Mouse (Mus musculus) limb, embryonic 13.5 days (tissue): ENCODE results near the gene Prim2. TPM values are rescaled to one million over a fixed set of nuclear protein-coding genes. Genes with fewer than 3 reads are reported as not detected.

Experiments
- ATAC-seq: fragments of 200-750 bp; cut with Nextera tagmentation; 2 replicates; pipeline ENCODE4 v1.8.0; 2017; ENCODE audit warnings: low read depth, moderate number of reproducible peaks, moderate TSS enrichment; ENCODE audit not compliant: low FRiP score
- H3K27ac ChIP-seq: fragments of 300-500 bp; sonication (generic); 2 replicates; pipeline ENCODE4 v1.5.1; 2015; ENCODE audit warnings: inconsistent platforms, mild to moderate bottlenecking, moderate library complexity
- H3K27me3 ChIP-seq: fragments of 300-500 bp; sonication (generic); 2 replicates; pipeline ENCODE4 v1.6.1; 2015; ENCODE audit warnings: mild to moderate bottlenecking, inconsistent platforms
- H3K36me3 ChIP-seq: fragments of 300-500 bp; sonication (generic); 2 replicates; pipeline ENCODE4 v1.6.1; 2015; ENCODE audit warnings: inconsistent platforms, mild to moderate bottlenecking, moderate library complexity
- H3K4me1 ChIP-seq: fragments of 300-500 bp; sonication (generic); 2 replicates; pipeline ENCODE4 v1.6.1; 2015; ENCODE audit warnings: inconsistent platforms
- H3K4me2 ChIP-seq: fragments of 300-500 bp; sonication (generic); replicated peaks from 2 replicates; pipeline ENCODE4 v1.6.1; 2015; ENCODE audit warnings: inconsistent platforms, mild to moderate bottlenecking, moderate library complexity
- H3K4me3 ChIP-seq: fragments of 300-500 bp; sonication (generic); 2 replicates; pipeline ENCODE4 v1.5.1; 2015; ENCODE audit warnings: moderate library complexity, mild to moderate bottlenecking, inconsistent platforms
- H3K9ac ChIP-seq: fragments of 300-500 bp; sonication (generic); 2 replicates; pipeline ENCODE4 v1.6.1; 2015; ENCODE audit warnings: mild to moderate bottlenecking, inconsistent platforms
- H3K9me3 ChIP-seq: fragments of 300-500 bp; sonication (generic); 2 replicates; pipeline ENCODE4 v1.6.1; 2016; ENCODE audit warnings: inconsistent platforms
- WGBS: fragments of 180-500 bp; shearing (Covaris S2); methylation state at CpG from one replicate; pipeline ENCODE4 v1.1.7; 2015; 5-methylcytosine and 5-hydroxymethylcytosine counted together
- polyA plus RNA-seq: library from polyadenylated mRNA; unstranded; fragments of >200 nt; fragmentation: Nextera tagmentation; extraction: Ambion mirVana; gene quantifications from 2 replicates; pipeline ENCODE4 v1.2.1, GENCODE M21; 2015

Gene Prim2
- polyA plus RNA-seq, 1 experiment from 2014 or later: 37.3 TPM

GRCm38 (mm10) chr1:33458950-33459349 is 210.6 kb downstream of the Prim2 start:
- Histone ChIP-seq H3K4me3 (no peak overlapping the region), H3K9ac (no peak overlapping the region), H3K27ac (no peak overlapping the region), H3K4me2 (no peak overlapping the region), H3K36me3 (peaks cover 7% of the 10 kb centered on the region; the same call in 1 of the 2 replicates), H3K27me3 (no peaks in the 10 kb centered on the region), H3K9me3 (no peaks in the 10 kb centered on the region), H3K4me1 (no peaks in the 10 kb centered on the region)
- no peak for ATAC-seq
- WGBS: 81% methylated on average over 3 of the region's 3 CpGs

GRCm38 (mm10) chr1:33454251-33454650 is 215.3 kb downstream of the Prim2 start:
- Histone ChIP-seq H3K4me2 (no peak overlapping the region), H3K27ac (no peak overlapping the region), H3K4me1 (no peaks in the 10 kb centered on the region), H3K4me3 (no peak overlapping the region), H3K27me3 (no peaks in the 10 kb centered on the region), H3K9ac (no peak overlapping the region), H3K9me3 (no peaks in the 10 kb centered on the region), H3K36me3 (peaks cover 6% of the 10 kb centered on the region; the same call in 1 of the 2 replicates)
- 92% methylated on average over 6 of the region's 6 CpGs for WGBS
- no peak for ATAC-seq

- Histone ChIP-seq H3K4me2 (no peak overlapping the region), H3K4me1 (no peaks in the 10 kb centered on the region), H3K9me3 (no peaks in the 10 kb centered on the region), H3K36me3 (peaks cover 6% of the 10 kb centered on the region; the same call in 1 of the 2 replicates), H3K27me3 (no peaks in the 10 kb centered on the region), H3K4me3 (no peak overlapping the region), H3K9ac (no peak overlapping the region), H3K27ac (no peak overlapping the region)
- ATAC-seq: no peak
- 81% methylated on average over 9 of the region's 9 CpGs for WGBS
Observed at GRCm38 (mm10) chr1:33453299-33453698, 216.3 kb downstream of the Prim2 start.

- Histone ChIP-seq H3K9ac (no peak overlapping the region), H3K9me3 (no peaks in the 10 kb centered on the region), H3K4me1 (no peaks in the 10 kb centered on the region), H3K27ac (no peak overlapping the region), H3K4me2 (no peak overlapping the region), H3K36me3 (no peaks in the 10 kb centered on the region), H3K27me3 (no peaks in the 10 kb centered on the region), H3K4me3 (no peak overlapping the region)
- ATAC-seq: no peak
- WGBS: 72% methylated on average over 4 of the region's 4 CpGs
Observed at GRCm38 (mm10) chr1:33447179-33447578, 222.4 kb downstream of the Prim2 start.

- H3K27ac ChIP-seq: no peak overlapping the region
- no peak for ATAC-seq
- WGBS: 96% methylated on average over 2 of the region's 2 CpGs
Observed at GRCm38 (mm10) chr1:33436167-33436566, 233.4 kb downstream of the Prim2 start.

More at GRCm38 (mm10) chr1:33436167-33436566, 233.4 kb downstream of the Prim2 start:
- H3K9me3 ChIP-seq: no peaks in the 10 kb centered on the region
- H3K4me1 ChIP-seq: no peaks in the 10 kb centered on the region
- H3K4me3 ChIP-seq: no peak overlapping the region
- no peak overlapping the region for H3K9ac ChIP-seq
- H3K27me3 ChIP-seq: no peaks in the 10 kb centered on the region
- no peaks in the 10 kb centered on the region for H3K36me3 ChIP-seq
- H3K4me2 ChIP-seq: no peak overlapping the region

Other genes with a start within 250 kb of the Prim2 start
- 37.8 and 39.4 TPM in 2 replicates for gene Rab23, start 50.1 kb upstream of the Prim2 start, polyA plus RNA-seq
- gene Bag2, start 88.0 kb upstream of the Prim2 start, polyA plus RNA-seq: 48.1 and 52.3 TPM in 2 replicates
- gene Zfp451, start 144.8 kb upstream of the Prim2 start, polyA plus RNA-seq: 28.2 and 31.9 TPM in 2 replicates
- gene Bend6, start 238.0 kb upstream of the Prim2 start, polyA plus RNA-seq: 1.6 and 1.7 TPM in 2 replicates
- 22.3 and 23.5 TPM in 2 replicates for gene Dst, start 238.4 kb upstream of the Prim2 start, polyA plus RNA-seq